ENCODE assay signal across 21 mouse cellular contexts in genomic region chr17:12370289-12370688, GRCm38 (mm10). TPM values are rescaled to one million over a fixed set of nuclear protein-coding genes. Genes with fewer than 3 reads are reported as not detected.
DNase-seq lines count a peak whose midpoint lies in the region; ATAC-seq and TF ChIP-seq lines count a peak whose summit lies in the region.
"Had no signal": no experiment of that assay in that cellular context is flagged by ENCODE, and none has a peak within 500 bp of the region (broad histone marks: within the 10 kb centered on the region; RNA-seq: fewer than 3 reads in every experiment).

No protein-coding gene starts in this region.

- no peak overlapping the region for H3K27ac ChIP-seq in heart, embryonic 15.5 days
- no peak overlapping the region for H3K27ac ChIP-seq in embryonic facial prominence, embryonic 15.5 days (replicated peaks)
- H3K27ac ChIP-seq in intestine, postnatal 0 days (ENCODE audit: low read depth, low read length), result peak overlapping the region; percentile 46; the same call in 1 of the 2 replicates
- H3K27ac ChIP-seq in stomach, embryonic 15.5 days, result no peak overlapping the region; the same call in 1 of the 2 replicates
- no peak overlapping the region for H3K27ac ChIP-seq in midbrain, embryonic 16.5 days (ENCODE audit: low read length)
- H3K27ac ChIP-seq: forebrain, embryonic 15.5 days; heart, embryonic 13.5 days; limb, embryonic 15.5 days; liver, embryonic 15.5 days; macrophage; neural tube, embryonic 12.5 days had no signal

- H3K4me2 ChIP-seq in heart, embryonic 15.5 days, result no peak overlapping the region
- H3K4me2 ChIP-seq in embryonic facial prominence, embryonic 15.5 days (replicated peaks), result no peak overlapping the region
- no peak overlapping the region for H3K4me2 ChIP-seq in intestine, postnatal 0 days (replicated peaks; ENCODE audit: low read depth)
- no peak overlapping the region for H3K4me2 ChIP-seq in stomach, embryonic 15.5 days
- H3K4me2 ChIP-seq in midbrain, embryonic 16.5 days (ENCODE audit: low read length), result no peak overlapping the region
- H3K4me2 ChIP-seq: forebrain, embryonic 15.5 days; heart, embryonic 13.5 days; limb, embryonic 15.5 days; liver, embryonic 15.5 days; midbrain, embryonic 11.5 days; neural tube, embryonic 12.5 days had no signal

- DNase-seq in heart, adult 18-20 months, result no peak
- DNase-seq in spleen, postnatal 36 days (ENCODE audit: low spot score in 2 of 2), result no peak
- DNase-seq: adrenal gland, adult 8-10 months; cerebellum, postnatal 10 days; gastrocnemius, postnatal 36 days; thymus, postnatal 25 days had no signal

- no peak overlapping the region for H3K4me3 ChIP-seq in heart, embryonic 15.5 days
- no peak overlapping the region for H3K4me3 ChIP-seq in embryonic facial prominence, embryonic 15.5 days (replicated peaks)
- no peak overlapping the region for H3K4me3 ChIP-seq in intestine, postnatal 0 days (ENCODE audit: low read depth, low read length)
- H3K4me3 ChIP-seq in stomach, embryonic 15.5 days (replicated peaks), result no peak overlapping the region
- H3K4me3 ChIP-seq in midbrain, embryonic 16.5 days (ENCODE audit: low read depth, low read length), result no peak overlapping the region
- H3K4me3 ChIP-seq: forebrain, embryonic 15.5 days; heart, embryonic 13.5 days; limb, embryonic 15.5 days; liver, embryonic 15.5 days; neural tube, embryonic 12.5 days had no signal

- H3K9ac ChIP-seq in heart, embryonic 15.5 days, result no peak overlapping the region
- no peak overlapping the region for H3K9ac ChIP-seq in embryonic facial prominence, embryonic 15.5 days
- no peak overlapping the region for H3K9ac ChIP-seq in intestine, postnatal 0 days (ENCODE audit: low read depth, low read length)
- H3K9ac ChIP-seq in stomach, embryonic 15.5 days, result no peak overlapping the region
- H3K9ac ChIP-seq in midbrain, embryonic 16.5 days (ENCODE audit: low read depth, low read length), result no peak overlapping the region
- H3K9ac ChIP-seq: forebrain, embryonic 15.5 days; heart, embryonic 13.5 days; limb, embryonic 15.5 days; liver, embryonic 15.5 days; neural tube, embryonic 12.5 days had no signal

- TF ChIP-seq CTCF in intestine, postnatal 0 days (IDR thresholded peaks at IDR 0.05; ENCODE audit: low read depth), result no peak

- no peaks in the 10 kb centered on the region for H3K27me3 ChIP-seq in heart, embryonic 15.5 days
- H3K27me3 ChIP-seq in embryonic facial prominence, embryonic 15.5 days, result no peaks in the 10 kb centered on the region
- H3K27me3 ChIP-seq in intestine, postnatal 0 days (replicated peaks; ENCODE audit: control insufficient read depth, insufficient read depth, low read length), result no peaks in the 10 kb centered on the region
- H3K27me3 ChIP-seq in stomach, embryonic 15.5 days (replicated peaks), result no peaks in the 10 kb centered on the region
- H3K27me3 ChIP-seq in midbrain, embryonic 16.5 days (ENCODE audit: control insufficient read depth, insufficient read depth, low read depth, low read length), result no peaks in the 10 kb centered on the region
- H3K27me3 ChIP-seq: forebrain, embryonic 15.5 days; heart, embryonic 13.5 days; limb, embryonic 15.5 days; liver, embryonic 15.5 days; neural tube, embryonic 12.5 days had no signal

- peaks cover 12% of the 10 kb centered on the region; the same call in 1 of the 2 replicates for H3K4me1 ChIP-seq in heart, embryonic 15.5 days (replicated peaks)
- H3K4me1 ChIP-seq in embryonic facial prominence, embryonic 15.5 days, result peaks cover 5% of the 10 kb centered on the region; the same call in 1 of the 2 replicates
- no peaks in the 10 kb centered on the region for H3K4me1 ChIP-seq in intestine, postnatal 0 days (replicated peaks; ENCODE audit: control insufficient read depth, insufficient read depth, low read length)
- H3K4me1 ChIP-seq in stomach, embryonic 15.5 days, result 0 out of 2 replicates have a peak, but pooled peaks cover 5% of the 10 kb centered on the region
- H3K4me1 ChIP-seq in midbrain, embryonic 16.5 days (ENCODE audit: control insufficient read depth, insufficient read depth, low read length), result peaks cover 5% of the 10 kb centered on the region; the same call in 1 of the 2 replicates
- H3K4me1 ChIP-seq: forebrain, embryonic 15.5 days; limb, embryonic 15.5 days had no signal

- peak; percentile 53 for ATAC-seq in heart, embryonic 15.5 days (replicated peaks; ENCODE audit: insufficient number of reproducible peaks, insufficient read depth, low FRiP score, low read depth)
- ATAC-seq in embryonic facial prominence, embryonic 15.5 days (ENCODE audit: insufficient number of reproducible peaks, low FRiP score, low TSS enrichment, low read depth), result 0 out of 2 replicates have a peak, but pooled peaks have one; percentile 36
- peak; percentile 44; the same call in 1 of the 2 replicates for ATAC-seq in intestine, postnatal 0 days
- ATAC-seq in stomach, embryonic 15.5 days (ENCODE audit: insufficient read depth, low FRiP score, low read depth), result peak; percentile 69
- ATAC-seq in midbrain, embryonic 16.5 days, result no peak
- ATAC-seq: forebrain, embryonic 15.5 days had no signal

- H3K36me3 ChIP-seq in heart, embryonic 15.5 days, result no peaks in the 10 kb centered on the region
- no peaks in the 10 kb centered on the region for H3K36me3 ChIP-seq in embryonic facial prominence, embryonic 15.5 days
- no peaks in the 10 kb centered on the region for H3K36me3 ChIP-seq in intestine, postnatal 0 days (ENCODE audit: control insufficient read depth, insufficient read depth)
- H3K36me3 ChIP-seq in stomach, embryonic 15.5 days, result no peaks in the 10 kb centered on the region
- no peaks in the 10 kb centered on the region for H3K36me3 ChIP-seq in midbrain, embryonic 16.5 days (ENCODE audit: control insufficient read depth, insufficient read depth, low read length)
- H3K36me3 ChIP-seq: forebrain, embryonic 15.5 days; heart, embryonic 13.5 days; limb, embryonic 15.5 days; liver, embryonic 15.5 days; neural tube, embryonic 12.5 days had no signal

- 45% methylated on average over 4 of the region's 4 CpGs for WGBS in heart, embryonic 15.5 days
- 63% methylated on average over 4 of the region's 4 CpGs for WGBS in embryonic facial prominence, embryonic 15.5 days
- 64% methylated on average over 4 of the region's 4 CpGs for WGBS in intestine, postnatal 0 days
- 70% methylated on average over 4 of the region's 4 CpGs for WGBS in stomach, embryonic 15.5 days
- WGBS in midbrain, embryonic 16.5 days, result 83% methylated on average over 4 of the region's 4 CpGs

- no peaks in the 10 kb centered on the region for H3K9me3 ChIP-seq in heart, embryonic 15.5 days (replicated peaks)
- no peaks in the 10 kb centered on the region for H3K9me3 ChIP-seq in embryonic facial prominence, embryonic 15.5 days (replicated peaks)
- H3K9me3 ChIP-seq in intestine, postnatal 0 days (ENCODE audit: control insufficient read depth), result no peaks in the 10 kb centered on the region
- H3K9me3 ChIP-seq in stomach, embryonic 15.5 days, result no peaks in the 10 kb centered on the region
- no peaks in the 10 kb centered on the region for H3K9me3 ChIP-seq in midbrain, embryonic 16.5 days (replicated peaks; ENCODE audit: control insufficient read depth, low read length, poor library complexity, severe bottlenecking)
- H3K9me3 ChIP-seq: forebrain, embryonic 15.5 days; heart, embryonic 13.5 days; limb, embryonic 15.5 days; liver, embryonic 15.5 days; neural tube, embryonic 12.5 days had no signal

RNA-seq across cellular contexts. Expression of gene Plg, which starts 8.1 kb away (rescaled TPM):
- 0.16 and 2.0 TPM in 2 replicates for polyA plus RNA-seq in heart, embryonic 15.5 days (2015; fragmentation: Nextera tagmentation; extraction: Ambion mirVana)
- not detected for total RNA-seq in heart, adult 18-20 months (2021)
- polyA plus RNA-seq in embryonic facial prominence, embryonic 15.5 days (2015; fragmentation: Nextera tagmentation; extraction: Ambion mirVana), result not detected in 2 replicates
- 0.10 and 0.13 TPM in 2 replicates for polyA plus RNA-seq in intestine, postnatal 0 days (2015; fragmentation: Nextera tagmentation; extraction: Ambion mirVana)
- 7.3 and 16.8 TPM in 2 replicates for polyA plus RNA-seq in stomach, embryonic 15.5 days (2015; fragmentation: Nextera tagmentation; extraction: Ambion mirVana)
- polyA plus RNA-seq in midbrain, embryonic 16.5 days (2015; fragmentation: Nextera tagmentation; extraction: Ambion mirVana), result 0.09 TPM in 1 of 2 replicates, not detected in the other
- total RNA-seq: layer of hippocampus, postnatal 10 days had no signal
- polyA plus RNA-seq: forebrain, embryonic 15.5 days; hindbrain, embryonic 11.5 days; kidney, embryonic 14.5 days; macrophage; midbrain, embryonic 11.5 days had no signal

RNA-seq across cellular contexts. Expression of gene Map3k4, which starts 51.7 kb away (rescaled TPM):
- 31.5 and 34.7 TPM in 2 replicates for polyA plus RNA-seq in heart, embryonic 15.5 days (2015; fragmentation: Nextera tagmentation; extraction: Ambion mirVana)
- total RNA-seq in heart, adult 18-20 months (2021), result 10 to 100 TPM; 44.7 to 49.8 TPM
- 36.1 and 42.1 TPM in 2 replicates for polyA plus RNA-seq in embryonic facial prominence, embryonic 15.5 days (2015; fragmentation: Nextera tagmentation; extraction: Ambion mirVana)
- polyA plus RNA-seq in intestine, postnatal 0 days (2015; fragmentation: Nextera tagmentation; extraction: Ambion mirVana), result 29.3 and 34.7 TPM in 2 replicates
- polyA plus RNA-seq in stomach, embryonic 15.5 days (2015; fragmentation: Nextera tagmentation; extraction: Ambion mirVana), result 55.9 and 56.3 TPM in 2 replicates
- 31.3 and 41.3 TPM in 2 replicates for polyA plus RNA-seq in midbrain, embryonic 16.5 days (2015; fragmentation: Nextera tagmentation; extraction: Ambion mirVana)
